Mouse (Mus musculus): ENCODE results near the gene Nln.

Gene Nln

GRCm38 (mm10) chr13:104039861-104040260, 69.6 kb downstream of the Nln start:
- DNase-seq: no peak

- no peak for DNase-seq
Observed at GRCm38 (mm10) chr13:104038891-104039290, 70.5 kb downstream of the Nln start.

- DNase-seq: no peak
Observed at GRCm38 (mm10) chr13:104038358-104038757, 71.1 kb downstream of the Nln start.

GRCm38 (mm10) chr13:104037531-104038290, 71.7 kb downstream of the Nln start:
- no peak for DNase-seq

GRCm38 (mm10) chr13:104036494-104037290, 72.7 kb downstream of the Nln start:
- DNase-seq: peak; percentile 94

GRCm38 (mm10) chr13:104035651-104036050, 73.8 kb downstream of the Nln start:
- no peak for DNase-seq

- DNase-seq: no peak
Observed at GRCm38 (mm10) chr13:104034854-104035253, 74.6 kb downstream of the Nln start.

GRCm38 (mm10) chr13:104032620-104033133, 76.7 kb downstream of the Nln start:
- peak; percentile 93 for DNase-seq

- peak; percentile 94 for DNase-seq
Observed at GRCm38 (mm10) chr13:104031821-104032331, 77.5 kb downstream of the Nln start.

- DNase-seq: no peak
Observed at GRCm38 (mm10) chr13:104030956-104031355, 78.5 kb downstream of the Nln start.

- no peak for DNase-seq
Observed at GRCm38 (mm10) chr13:104029511-104029910, 79.9 kb downstream of the Nln start.

- DNase-seq: peak; percentile 64
Observed at GRCm38 (mm10) chr13:104029089-104029488, 80.3 kb downstream of the Nln start.

- peak; percentile 64 for DNase-seq
Observed at GRCm38 (mm10) chr13:104026525-104026924, 82.9 kb downstream of the Nln start.

- DNase-seq: no peak
Observed at GRCm38 (mm10) chr13:104025710-104025995, 83.8 kb downstream of the Nln start.

- DNase-seq: peak; percentile 89
Observed at GRCm38 (mm10) chr13:104024856-104025709, 84.3 kb downstream of the Nln start.

GRCm38 (mm10) chr13:104024275-104024674, 85.1 kb downstream of the Nln start:
- DNase-seq: no peak

- DNase-seq: peak; percentile 56
Observed at GRCm38 (mm10) chr13:104023356-104023911, 86.0 kb downstream of the Nln start.

- DNase-seq: peak; percentile 29
Observed at GRCm38 (mm10) chr13:104018466-104019076, 90.8 kb downstream of the Nln start.

- peak; percentile 60 for DNase-seq
Observed at GRCm38 (mm10) chr13:104015246-104016105, 93.9 kb downstream of the Nln start.

- peak; percentile 64 for DNase-seq
Observed at GRCm38 (mm10) chr13:104014038-104014437, 95.4 kb downstream of the Nln start.

- DNase-seq: peak; percentile 52
Observed at GRCm38 (mm10) chr13:104013380-104013779, 96.0 kb downstream of the Nln start.
